Mouse (Mus musculus) layer of hippocampus, postnatal 10 days (tissue): Measurements from ENCODE around the gene Accsl. TPM values are rescaled to one million over a fixed set of nuclear protein-coding genes. Genes with fewer than 3 reads are reported as not detected.

Source experiments
- DNase-seq, 2 experiments: peaks; one replicate each; pipeline ENCODE4 v3.0.0; 2021; ENCODE audit warnings: low spot score in 2 of 2
- long read RNA-seq: library from polyadenylated mRNA; stranded (forward); transcript quantifications from one replicate; pipeline ENCODE4 v2.0.0, GENCODE M21; 2023
- total RNA-seq, 2 experiments: library from RNA; stranded (reverse); gene quantifications; 2 replicates each; pipeline ENCODE4 v1.2.3; 2021

The Accsl gene
- total RNA-seq, result under 1 TPM; 0.34 to 0.47 TPM
- long read RNA-seq, result 0 reads

DNA sequence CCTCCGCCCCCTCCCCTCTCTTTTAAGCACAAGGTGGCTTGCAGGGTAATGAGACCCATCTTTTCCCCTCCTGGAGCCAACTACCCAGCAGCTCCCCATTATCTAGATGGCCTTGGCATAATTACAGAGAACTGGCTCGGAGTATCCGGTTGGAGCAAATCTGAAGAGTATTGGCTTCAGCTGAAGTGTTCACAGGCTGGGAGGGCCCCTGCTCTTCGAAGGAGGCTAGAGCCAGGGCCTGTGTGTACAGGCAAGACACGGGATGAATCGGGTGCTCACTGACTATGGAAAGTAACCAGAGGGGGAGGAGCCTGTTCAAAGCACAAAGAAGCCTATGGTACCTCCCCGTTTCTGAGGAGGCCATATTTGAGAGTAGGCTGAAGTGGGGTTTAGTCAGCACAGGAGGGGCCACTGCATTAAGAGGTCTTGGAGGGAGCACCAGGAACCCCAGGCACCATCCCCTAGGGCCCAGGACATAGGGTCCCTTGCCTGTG lies at the start of gene Accsl:
Accsl (minus strand) TSS at position 51 of the 494 bp plus-strand sequence.
- DNase-seq, result no peak

DNA sequence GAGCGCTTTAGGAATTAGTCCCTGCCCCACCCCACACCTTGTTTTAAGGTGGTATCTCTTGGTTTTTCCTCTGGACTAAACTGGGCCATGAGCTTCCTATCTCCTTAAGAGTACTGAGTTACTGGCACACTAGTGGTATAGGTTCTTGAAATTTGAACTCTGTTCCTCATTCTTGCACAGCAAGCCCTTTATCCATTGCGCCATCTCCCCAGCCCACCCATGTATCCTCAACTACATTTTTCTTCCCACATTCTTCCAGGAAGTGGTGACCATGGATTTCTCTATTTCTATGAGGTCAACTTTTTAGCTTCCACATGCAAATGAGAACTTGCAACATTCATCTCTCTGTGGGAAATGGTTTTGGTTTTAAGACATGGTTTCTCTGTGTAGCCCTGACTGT lies 44.6 kb upstream of the Accsl start:
- no peak for DNase-seq

DNA sequence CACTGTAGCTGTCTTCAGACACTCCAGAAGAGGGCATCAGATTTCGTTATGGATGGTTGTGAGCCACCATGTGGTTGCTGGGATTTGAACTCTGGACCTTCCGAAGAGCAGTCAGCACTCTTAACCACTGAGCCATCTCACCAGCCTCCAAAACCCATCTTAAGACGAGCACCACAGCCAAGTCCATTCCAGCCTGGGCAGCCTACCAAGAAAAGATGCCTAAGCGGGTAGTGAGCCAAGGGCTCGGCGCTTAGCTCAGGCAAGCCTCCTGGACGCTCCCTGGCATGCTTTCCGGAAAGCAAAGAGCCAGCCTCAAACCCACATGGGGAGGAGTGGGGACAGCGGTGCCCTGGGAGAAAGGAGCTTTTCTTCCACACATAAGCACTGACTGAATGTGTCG lies 43.0 kb upstream of the Accsl start:
- DNase-seq, result peak; percentile 55 to 67

DNA sequence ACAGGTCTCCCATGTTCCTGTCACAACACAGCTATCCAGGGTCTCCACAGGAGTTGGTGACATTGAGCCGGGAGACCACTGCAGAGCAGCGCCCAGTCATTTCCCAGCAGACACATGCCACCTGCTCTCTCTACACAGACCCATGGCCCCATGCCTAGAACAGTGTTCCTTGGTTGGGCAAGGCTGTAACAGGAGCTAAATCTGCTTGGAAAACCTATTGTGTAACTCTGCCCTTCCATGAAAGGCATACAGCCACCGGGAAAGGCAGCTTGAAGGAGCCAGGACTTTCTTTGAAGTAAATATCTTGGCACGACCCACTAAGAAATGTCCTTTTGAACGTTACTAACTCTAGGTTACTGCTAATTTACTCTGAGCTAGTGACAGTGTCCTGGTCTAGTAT lies 40.8 kb upstream of the Accsl start:
- DNase-seq, result no peak

DNA sequence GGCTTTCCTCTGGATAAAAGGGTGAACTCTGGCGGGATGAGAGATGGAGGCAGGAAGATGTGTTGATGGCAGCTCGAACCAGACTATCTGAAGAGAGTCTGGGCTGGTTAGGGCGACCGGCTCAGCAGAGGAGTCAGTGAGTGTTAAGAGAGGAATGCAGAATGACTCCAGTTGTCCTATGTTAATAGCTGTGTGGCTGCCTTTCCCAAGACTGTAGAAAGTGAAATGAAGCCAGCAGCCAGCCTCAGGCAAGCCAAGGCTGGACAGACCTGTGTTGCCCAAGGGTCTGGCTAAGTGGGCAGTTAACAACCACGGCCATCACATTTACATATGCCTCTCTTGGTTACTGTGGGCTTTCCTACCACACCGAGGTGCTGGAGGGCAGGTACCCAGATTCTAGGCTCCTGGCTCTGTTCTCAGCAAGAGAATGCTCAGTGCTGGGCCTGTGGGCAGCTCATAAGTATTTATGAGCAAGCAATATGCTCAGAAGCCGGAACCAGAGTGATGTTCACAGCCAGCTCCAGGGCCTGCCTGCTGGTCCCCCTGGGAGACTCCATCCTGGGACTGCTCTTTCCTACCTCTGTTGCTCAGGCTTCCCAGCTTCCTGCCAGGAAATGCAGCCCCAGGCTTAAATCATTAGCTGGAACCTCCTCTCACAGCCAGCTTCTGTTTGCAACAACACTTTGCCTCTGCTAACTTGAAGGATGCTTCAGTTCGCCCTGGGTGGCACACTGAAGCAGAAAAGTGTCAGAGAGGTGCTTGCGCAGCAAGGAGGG lies 38.8 kb upstream of the Accsl start:
- DNase-seq, result peak in 1 of 2 experiments; percentile 38

DNA sequence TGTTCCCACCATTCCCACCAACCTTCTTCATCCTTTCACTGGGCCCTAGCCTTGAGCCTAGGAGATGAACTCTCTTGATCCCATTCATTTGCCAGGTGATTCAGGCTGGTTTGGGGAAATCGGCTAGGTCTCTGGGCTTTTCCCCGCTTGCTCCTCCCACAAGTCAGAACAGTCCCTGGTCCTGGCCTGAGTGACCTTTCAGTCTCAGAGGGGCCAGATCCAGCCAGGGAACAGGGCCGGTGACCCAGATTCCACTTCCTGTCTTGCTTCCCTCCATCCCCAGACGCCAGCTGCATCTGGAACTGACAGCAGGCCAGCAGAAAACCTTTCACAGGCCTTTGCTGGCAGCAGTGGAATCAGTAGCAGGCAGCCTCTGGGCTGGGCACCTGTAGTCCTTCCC lies 37.4 kb upstream of the Accsl start:
- DNase-seq, result no peak

DNA sequence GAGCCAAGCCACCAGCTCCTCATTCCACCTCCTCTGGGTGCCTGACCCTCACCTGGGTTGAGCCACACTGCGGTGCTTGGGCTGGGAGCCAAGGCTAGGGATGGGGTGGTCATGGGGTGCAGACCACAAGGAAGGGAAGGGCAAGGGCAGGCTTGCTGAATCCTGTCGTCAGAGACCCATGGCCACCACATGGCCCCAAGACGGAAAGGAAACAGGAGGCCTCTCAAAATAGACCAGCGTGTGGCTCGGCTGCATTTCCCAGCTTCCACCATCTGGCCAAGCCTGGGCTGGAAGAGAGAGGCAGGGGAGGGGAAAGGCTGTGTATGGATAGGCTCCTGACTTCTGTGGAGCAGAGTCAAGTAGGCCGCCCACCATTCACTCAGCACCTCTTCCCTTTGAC lies 34.5 kb upstream of the Accsl start:
- DNase-seq, result peak in 1 of 2 experiments; percentile 19

DNA sequence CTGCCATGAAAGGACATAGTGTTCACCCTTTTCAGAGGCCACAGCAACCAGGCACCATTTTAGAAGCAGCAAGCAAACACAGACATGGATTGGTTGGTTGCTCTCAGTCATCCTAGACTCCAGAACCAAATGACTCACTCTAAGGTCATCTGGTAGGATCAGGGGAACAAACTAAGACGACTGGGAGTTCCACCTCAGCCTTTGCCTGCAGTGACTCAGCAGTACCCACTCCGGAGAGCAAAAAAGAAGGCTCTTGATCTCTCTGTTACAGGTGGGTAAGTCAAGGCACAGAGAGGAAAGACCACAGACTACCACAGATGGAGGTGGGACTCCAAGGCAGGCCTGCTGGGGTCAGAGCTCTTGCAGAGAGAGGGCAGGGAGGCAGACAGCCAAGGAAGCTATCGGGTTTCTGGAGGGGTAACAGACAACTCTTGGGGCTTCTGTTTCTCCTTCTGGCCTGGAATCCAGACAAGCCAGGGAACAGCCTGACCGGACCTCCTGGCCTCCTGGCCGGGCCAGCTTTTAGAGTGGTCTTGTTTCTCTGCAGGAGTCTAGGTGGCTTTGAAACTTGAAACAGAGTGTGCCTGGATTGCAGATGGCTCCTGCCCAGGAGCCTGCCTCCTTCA lies 33.8 kb upstream of the Accsl start:
- DNase-seq, result no peak

DNA sequence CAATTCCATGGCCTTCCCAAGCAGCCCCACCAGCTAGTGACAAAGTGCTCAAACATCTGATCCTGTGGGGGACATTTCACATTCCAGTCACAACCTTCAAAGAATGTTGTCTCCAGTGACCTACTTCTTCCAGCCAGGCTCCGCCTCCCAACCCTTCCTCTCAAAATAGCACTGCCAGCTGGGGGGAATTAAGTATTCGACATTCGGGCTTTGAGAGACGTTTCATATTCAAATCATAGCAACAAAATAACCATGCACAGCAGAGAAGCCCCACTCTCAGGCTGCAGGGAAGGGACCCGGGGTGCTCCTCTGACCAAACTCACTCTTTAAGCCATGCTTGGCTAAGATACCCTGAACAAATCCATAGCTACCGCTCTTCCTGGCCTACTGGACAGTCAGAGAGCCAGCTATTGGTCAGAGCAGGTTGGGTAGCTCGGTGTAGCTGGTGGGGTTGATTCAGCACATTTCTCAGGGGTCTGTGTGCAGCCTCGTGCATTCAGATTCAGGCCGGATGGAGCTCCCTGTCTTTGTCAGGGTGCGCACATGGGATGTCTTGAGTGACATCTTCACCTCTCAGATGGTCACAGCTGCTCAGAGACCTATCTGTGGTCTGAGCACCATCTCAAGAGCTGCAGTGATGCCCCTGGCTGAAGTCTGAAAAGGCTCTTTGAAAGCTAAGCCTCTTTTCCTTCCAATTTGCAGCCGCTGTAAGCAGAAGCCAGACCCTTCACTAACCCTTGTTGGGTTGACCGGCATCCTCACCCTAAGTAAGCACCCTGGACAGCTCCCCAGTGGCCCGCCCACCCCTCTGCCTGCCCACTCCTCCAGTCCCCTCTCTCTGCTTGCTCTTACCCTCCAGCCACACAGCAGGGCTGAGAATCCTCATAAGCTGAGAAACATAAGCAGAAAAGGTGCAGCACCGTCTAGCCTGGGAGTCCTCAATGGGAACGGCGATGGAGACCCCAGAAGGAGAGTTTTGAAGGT lies 30.7 kb upstream of the Accsl start:
- DNase-seq, result peak in 1 of 2 experiments; percentile 30

DNA sequence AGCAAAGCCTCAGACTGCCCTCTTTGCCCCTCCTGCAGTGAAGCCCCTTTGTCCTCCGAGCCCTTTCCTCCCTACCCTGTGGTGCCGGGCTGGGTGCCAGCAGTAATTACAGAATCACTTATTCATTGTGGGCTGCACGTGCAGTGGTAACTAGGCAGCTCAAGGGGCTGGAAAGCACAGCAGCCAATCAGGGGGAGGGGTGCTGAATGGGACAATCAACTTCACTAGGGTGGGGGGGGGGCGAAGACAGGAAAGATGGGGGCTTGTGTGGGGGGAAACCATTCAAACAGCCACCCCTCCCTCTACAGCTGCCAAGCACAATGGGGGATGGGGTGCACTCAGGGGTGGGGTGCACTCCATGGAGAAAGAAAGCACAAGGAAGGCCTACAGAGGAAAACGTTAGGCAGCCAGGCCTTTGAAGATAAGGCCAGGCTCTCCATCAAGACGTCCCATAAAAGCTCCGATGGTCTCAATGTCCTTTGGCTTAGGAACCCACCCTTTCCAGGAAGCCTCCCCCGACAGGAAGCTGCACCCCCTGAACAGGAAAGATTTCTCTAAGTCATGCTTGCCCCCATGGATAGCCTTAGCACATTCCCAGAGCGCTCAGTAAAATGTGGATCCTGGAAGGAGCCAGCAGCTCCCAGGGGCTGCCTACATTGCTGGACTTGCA lies 22.8 kb upstream of the Accsl start:
- peak; percentile 88 to 91 for DNase-seq

DNA sequence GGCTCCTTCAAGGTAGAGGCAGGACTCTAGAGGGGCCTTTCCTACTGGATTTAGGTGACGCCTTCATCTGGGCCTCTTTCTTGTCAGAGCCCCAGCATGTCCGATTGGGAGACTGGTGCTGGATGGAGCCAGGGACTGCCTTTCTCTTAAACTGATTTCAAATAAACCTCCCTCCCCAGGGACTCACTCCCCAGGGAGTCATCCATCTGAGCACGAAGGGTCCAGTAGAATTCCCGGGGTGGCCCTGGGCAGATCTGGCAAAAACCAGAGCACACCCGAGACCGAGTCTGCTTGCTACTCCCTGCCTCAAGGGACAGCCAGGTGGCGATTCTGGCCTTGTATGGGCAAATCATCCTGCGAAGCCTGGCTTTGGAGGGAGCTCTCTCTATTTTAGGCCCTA lies 21.2 kb upstream of the Accsl start:
- no peak for DNase-seq

DNA sequence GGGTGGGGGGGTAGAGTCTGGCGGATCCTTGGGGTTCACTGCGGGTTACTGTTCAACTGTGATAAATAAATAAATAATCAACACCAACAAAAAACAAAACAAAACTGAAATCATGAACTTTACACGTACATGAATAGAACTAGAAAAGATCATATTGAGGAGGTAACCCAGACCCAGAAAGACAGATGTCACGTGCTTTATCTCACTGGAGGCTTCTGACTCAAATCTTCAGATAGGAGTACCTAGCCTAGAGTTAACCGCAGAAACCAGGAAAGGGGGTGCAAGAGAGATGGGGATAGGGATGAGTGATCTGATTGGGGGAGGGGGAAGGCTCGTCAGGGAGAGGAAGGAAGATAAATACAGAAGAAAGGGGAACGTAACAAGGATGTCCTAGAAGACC lies 20.1 kb upstream of the Accsl start:
- no peak for DNase-seq

DNA sequence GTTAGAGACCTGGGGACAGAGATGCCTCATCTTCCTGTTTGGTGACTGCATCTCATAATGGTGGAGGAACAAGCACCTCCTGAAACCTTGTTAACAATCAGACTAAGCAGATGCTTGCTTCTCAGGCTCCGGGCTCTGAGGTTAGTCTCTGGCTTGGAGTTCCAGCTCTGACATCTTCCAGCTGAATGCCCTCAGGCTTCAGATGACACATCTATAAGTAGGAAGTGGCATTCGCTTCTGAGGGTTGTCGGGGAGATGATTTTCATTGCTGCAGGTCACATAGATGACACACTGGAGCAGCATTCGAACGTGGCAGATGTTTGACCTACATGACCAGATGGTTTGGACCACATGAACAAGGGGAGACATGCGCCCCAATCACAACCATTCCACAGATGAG lies 19.4 kb upstream of the Accsl start:
- DNase-seq, result no peak

DNA sequence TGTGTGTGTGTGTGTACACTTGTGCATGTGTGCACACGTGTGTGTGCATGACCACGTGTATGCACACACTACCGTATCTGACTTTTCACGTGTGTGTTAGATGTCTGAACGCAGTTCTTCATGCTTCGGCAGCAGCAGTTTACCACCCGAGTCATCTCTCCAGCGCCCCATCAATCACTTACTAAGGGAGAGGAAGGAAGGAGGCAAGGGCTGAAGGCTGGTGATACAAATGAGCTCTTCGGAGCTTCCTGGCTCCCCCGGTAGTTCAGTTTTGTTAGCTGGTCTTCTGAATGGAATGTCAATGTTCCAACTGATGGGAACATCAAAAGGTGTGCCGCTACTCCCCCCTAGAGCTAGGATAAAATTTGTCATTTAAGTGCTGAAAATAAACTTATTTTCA lies 18.3 kb upstream of the Accsl start:
- DNase-seq, result no peak

DNA sequence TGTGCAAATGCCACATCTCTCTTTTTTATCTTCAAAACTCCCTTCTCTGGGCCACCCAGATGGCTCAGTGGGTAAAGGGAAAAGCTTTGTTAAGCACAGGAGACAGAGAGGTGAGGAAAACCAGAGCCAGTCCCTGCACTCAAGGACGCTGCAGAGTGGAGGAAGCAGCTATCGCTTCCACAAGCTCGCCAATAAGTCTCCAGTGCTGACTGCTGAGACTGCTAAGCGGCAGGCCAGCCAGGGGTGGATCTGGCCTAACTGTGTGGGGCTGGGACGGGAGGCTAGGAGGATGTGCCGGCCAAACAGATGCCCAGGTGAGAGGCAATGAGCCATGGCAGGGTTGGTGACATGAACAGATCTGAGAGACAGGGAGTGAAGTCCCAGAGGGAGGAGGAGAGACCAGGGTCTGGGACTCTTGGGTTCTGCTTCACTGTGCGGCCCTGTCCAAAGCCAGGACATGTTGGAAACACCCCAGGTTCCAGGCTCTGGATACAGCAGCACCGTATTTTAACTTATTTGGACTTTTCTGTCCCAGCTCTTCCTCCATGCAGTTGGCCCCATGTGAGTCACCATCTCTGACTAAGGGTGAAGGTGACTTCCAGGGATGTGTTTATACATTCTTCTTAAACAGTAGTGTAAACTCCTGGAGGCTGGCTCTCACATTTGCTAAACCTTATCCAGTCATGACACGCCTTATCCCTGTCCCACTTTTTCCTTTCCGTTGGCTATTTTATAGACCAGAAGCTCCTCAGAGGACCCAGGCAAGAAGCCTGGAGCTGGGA lies 17.2 kb upstream of the Accsl start:
- no peak for DNase-seq

DNA sequence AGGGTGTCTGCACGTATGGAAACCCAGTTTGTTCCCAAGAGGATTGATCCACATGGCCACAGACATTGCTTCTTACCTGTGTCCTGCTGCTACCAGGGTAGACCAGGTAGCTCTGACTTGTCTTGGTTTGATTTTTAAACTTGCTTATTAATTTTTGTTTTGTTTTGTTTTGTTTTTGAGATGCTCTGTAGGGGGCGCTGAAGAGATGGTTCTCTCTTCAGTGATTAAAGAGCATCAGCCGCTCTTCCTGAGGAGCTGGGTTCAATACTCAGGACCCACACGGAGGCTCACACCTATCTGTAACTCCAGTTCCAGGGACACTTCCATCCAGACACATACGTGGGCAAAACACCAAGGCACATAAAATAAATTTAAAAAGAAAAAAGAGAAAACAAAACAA lies 14.1 kb upstream of the Accsl start:
- no peak for DNase-seq

DNA sequence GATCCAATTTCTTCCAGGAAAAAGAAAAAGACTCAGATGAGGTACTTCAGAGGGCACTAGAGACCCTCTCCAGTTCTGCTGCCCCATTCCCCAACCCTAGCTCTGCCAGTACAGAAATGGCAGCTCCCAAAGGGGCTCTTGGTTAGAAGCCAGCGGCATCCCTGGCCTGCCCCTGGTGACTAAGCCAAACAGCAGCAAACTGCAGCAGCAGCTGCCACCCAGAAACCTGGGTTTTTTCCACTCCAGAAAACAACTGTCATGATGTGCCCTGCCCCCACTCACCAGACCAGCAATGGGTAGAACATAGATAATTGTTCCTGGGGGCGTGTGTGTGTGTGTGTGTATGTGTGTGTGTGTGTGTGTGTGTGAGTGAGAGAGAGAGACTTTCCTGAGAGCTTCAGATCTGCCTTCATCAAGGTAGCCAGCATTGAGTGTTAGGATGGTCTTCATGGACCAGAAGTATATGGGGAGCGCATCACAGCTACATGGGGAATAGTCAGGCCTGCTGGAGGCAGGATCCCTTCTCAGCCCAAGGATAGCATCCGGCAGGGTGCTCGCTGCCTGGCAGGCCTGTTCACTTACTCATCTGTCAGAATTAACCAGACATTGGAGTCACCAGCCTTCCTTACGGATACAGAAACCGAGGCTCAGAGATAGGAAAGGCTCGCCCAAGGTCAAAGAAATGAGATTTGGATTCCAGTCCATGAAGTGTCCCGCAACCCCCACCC lies 12.8 kb upstream of the Accsl start:
- no peak for DNase-seq

DNA sequence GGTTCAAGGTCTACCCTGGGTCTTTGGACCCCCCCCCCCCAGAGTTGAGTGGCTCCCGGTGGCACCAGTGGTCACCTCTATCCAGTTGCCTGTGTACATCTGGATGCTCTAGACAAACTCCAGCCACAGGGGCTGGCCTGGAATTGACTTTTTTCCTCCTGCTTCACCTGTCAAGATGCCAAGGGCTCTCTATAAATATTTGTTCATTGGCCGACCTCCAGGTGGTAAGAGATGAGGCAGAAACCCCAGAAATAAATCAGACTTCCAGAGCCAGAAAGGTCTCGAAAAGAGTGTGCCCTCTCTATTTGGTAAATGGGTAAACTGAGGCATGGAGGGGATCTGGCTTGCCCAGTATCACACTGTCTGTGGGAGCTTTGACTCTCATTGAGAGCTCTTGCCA lies 12.0 kb upstream of the Accsl start:
- DNase-seq, result no peak

DNA sequence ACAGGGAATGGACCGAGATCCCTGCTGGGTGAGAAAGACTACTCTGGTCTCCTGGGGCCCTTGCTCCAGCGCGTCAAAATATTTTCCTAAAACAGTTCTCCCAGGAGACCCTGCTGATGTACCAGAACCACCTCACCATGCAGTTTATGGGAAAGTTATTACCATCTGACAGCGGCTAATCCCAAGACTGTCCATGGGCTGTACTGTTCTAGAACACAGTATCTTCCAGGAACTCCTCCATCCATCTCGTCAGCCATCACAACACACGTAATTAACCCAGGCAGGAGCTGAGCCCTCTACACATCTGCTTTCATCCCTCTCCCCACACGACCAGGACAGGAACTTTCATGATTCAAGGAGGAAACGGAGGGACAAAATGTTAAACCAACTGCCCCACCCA lies 11.5 kb upstream of the Accsl start:
- DNase-seq, result no peak

DNA sequence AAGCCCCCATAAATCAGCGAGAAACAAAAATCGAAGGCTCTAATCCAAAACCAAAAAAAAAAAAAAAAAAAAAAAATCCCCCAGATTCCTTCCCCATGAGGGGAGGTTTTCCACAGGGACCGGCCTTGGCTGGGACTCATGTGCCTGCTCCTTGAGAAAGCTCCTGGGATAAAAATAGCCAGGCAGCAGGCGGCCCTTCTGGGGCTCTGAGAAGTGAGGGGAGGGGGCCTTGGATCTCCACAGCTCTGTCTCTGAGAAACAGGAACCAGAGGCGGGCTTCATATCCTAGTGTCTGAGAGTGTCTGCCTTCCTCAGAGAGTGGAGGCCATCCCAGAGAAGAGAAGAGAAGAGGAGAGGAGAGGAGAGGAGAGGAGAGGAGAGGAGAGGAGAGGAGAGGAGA lies 8.0 kb upstream of the Accsl start:
- DNase-seq, result no peak
